Mouse (Mus musculus): ENCODE measurements around the gene Rbm15b.

The Rbm15b gene

GRCm38 (mm10) chr9:106884996-106885900, 2.0 kb downstream of the Rbm15b start:
- DNase-seq (ENCODE audit: low spot score in 2 of 2), result no peak

DNA sequence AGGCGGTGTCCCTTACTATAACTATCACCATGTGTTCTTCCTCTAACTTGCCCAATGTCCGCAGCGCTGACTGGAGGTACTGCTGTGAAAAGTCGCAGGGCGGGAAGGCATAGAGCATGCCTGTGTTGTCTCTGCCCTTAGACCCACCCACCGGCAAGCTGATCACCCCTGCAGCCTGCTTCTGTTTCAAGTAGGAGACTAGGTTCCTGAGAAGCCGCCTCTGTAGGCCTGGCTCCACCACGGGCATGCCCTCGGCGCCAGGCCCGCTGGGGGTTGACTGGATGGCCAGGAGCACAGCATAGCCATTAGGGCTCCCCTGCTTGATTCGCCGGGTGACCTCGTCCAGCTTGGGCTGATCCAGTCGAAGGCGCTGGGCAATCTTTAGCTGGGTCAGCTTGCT, 2.9 kb downstream of the Rbm15b start:
- DNase-seq (ENCODE audit: low spot score in 2 of 2), result no peak

GRCm38 (mm10) chr9:106883085-106883484, 4.1 kb downstream of the Rbm15b start:
- no peak for DNase-seq (ENCODE audit: low spot score in 2 of 2)

DNA sequence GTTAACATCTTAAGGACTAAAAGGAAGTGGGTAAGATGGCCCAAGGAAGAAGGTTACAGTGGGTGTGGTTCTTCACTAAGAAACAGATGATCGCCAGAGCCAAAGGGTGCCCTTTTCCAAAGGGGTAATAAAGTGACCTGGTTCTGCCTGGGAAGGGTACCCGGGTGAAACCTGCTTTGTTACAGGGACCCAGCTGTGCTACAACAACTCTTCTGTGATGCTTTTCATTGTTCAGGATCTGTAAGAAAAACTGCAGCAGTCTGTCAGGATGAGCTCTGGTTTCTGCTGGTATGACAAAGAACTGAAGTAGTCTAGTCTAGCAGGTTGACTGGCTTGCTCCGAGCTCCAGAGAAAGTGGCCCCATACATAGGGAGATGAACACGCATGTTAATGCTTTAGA, 5.1 kb downstream of the Rbm15b start:
- DNase-seq (ENCODE audit: low spot score in 2 of 2), result no peak

- no peak for DNase-seq (ENCODE audit: low spot score in 2 of 2)
Measured at GRCm38 (mm10) chr9:106881071-106881755, 6.0 kb downstream of the Rbm15b start.

DNA sequence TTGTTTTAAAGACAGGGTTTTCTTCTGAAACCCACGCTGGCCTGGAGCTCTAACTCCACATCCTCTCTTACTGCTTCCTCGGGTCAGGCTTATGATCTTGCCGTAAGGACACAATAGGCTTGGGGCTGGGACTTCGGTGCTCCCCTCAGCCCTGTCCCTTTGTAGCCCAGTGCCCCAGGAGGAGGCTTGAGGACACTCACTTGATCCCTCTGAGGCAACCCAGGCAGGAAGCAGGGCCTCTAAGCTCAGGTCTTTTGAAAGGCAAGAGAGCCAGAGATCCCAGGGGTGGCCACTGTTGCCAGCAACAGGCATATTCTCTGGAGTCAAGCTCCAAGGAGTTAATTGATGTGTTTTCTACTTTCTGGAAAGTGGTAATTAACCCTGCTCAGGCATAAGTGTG, 7.8 kb downstream of the Rbm15b start:
- DNase-seq (ENCODE audit: low spot score in 2 of 2), result no peak

- DNase-seq (ENCODE audit: low spot score in 2 of 2), result no peak
Measured at GRCm38 (mm10) chr9:106876666-106877065, 10.6 kb downstream of the Rbm15b start.

GRCm38 (mm10) chr9:106874216-106874615, 13.0 kb downstream of the Rbm15b start:
- no peak for DNase-seq (ENCODE audit: low spot score in 2 of 2)

- DNase-seq (ENCODE audit: low spot score in 2 of 2), result no peak
Measured at GRCm38 (mm10) chr9:106858036-106858435, 29.2 kb downstream of the Rbm15b start.

DNA sequence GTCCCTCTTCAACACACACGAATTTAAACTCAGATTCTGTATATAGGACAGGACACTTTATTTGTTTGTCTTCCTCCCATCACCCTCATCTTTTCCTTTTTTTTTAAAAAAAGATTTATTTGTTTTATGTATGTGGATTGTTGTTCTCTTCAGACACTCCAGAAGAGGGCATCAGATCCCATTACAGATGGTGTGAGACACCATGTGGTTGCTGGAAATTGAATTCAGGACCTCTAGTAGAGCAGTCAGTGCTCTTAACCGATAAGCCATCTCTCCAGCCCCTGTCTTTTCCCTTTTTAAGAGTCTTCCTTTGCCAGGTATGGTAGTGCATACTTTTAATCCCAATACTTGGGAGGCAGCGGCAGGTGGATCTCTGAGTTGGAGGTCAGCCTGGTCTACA, 30.6 kb downstream of the Rbm15b start:
- no peak for DNase-seq (ENCODE audit: low spot score in 2 of 2)

GRCm38 (mm10) chr9:106842800-106843199, 44.4 kb downstream of the Rbm15b start:
- no peak for DNase-seq (ENCODE audit: low spot score in 2 of 2)

- no peak for DNase-seq (ENCODE audit: low spot score in 2 of 2)
Measured at GRCm38 (mm10) chr9:106840569-106840968, 46.7 kb downstream of the Rbm15b start.
